Mouse (Mus musculus) heart, embryonic 11.5 days (tissue): ENCODE data around the gene Aip. TPM values are rescaled to one million over a fixed set of nuclear protein-coding genes. Genes with fewer than 3 reads are reported as not detected.

ENCODE experiments used
- ATAC-seq: fragments of 200-750 bp; cut with Nextera tagmentation; replicated peaks from 2 replicates; pipeline ENCODE4 v1.8.0; 2017; ENCODE audit warnings: moderate library complexity; ENCODE audit not compliant: insufficient number of reproducible peaks, low FRiP score, low TSS enrichment
- H3K27ac ChIP-seq: fragments of 300-500 bp; sonication (generic); 2 replicates; pipeline ENCODE4 v1.5.1; 2014; ENCODE audit warnings: mild to moderate bottlenecking, low read depth, low read length
- H3K27me3 ChIP-seq: fragments of 300-500 bp; sonication (generic); 2 replicates; pipeline ENCODE4 v1.6.1; 2014; ENCODE audit warnings: mild to moderate bottlenecking, low read length, mixed read lengths; ENCODE audit not compliant: control insufficient read depth, insufficient read depth
- H3K36me3 ChIP-seq: fragments of 300-500 bp; sonication (generic); 2 replicates; pipeline ENCODE4 v1.6.1; 2014; ENCODE audit warnings: mild to moderate bottlenecking, low read length, moderate library complexity, mixed read lengths; ENCODE audit not compliant: control insufficient read depth, insufficient read depth
- H3K4me1 ChIP-seq: fragments of 300-500 bp; sonication (generic); 2 replicates; pipeline ENCODE4 v1.6.1; 2014; ENCODE audit warnings: low read length; ENCODE audit not compliant: control insufficient read depth, insufficient read depth
- H3K4me2 ChIP-seq: fragments of 300-500 bp; sonication (generic); 2 replicates; pipeline ENCODE4 v1.6.1; 2014; ENCODE audit warnings: mild to moderate bottlenecking, moderate library complexity
- H3K4me3 ChIP-seq: fragments of 300-500 bp; sonication (generic); 2 replicates; pipeline ENCODE4 v1.5.1; 2014; ENCODE audit warnings: low read depth, low read length
- H3K9ac ChIP-seq: fragments of 300-500 bp; sonication (generic); 2 replicates; pipeline ENCODE4 v1.6.1; 2014; ENCODE audit warnings: mild to moderate bottlenecking, low read depth, low read length, moderate library complexity
- H3K9me3 ChIP-seq: fragments of 300-500 bp; sonication (generic); replicated peaks from 2 replicates; pipeline ENCODE4 v1.6.1; 2016; ENCODE audit warnings: low read length; ENCODE audit not compliant: control insufficient read depth
- WGBS: fragments of 180-500 bp; shearing (Covaris S2); extraction: QIAGEN DNeasy Blood & Tissue Kit; methylation state at CpG from one replicate; pipeline ENCODE4 v1.1.7; 2014; ENCODE audit not compliant: insufficient replicate concordance; 5-methylcytosine and 5-hydroxymethylcytosine counted together
- polyA plus RNA-seq: library from polyadenylated mRNA; unstranded; fragments of >200 nt; fragmentation: Nextera tagmentation; extraction: Ambion mirVana; gene quantifications from 2 replicates; pipeline ENCODE4 v1.2.1, GENCODE M21; 2014

Aip gene
- polyA plus RNA-seq, 1 experiment from 2014 or later = 91.4 TPM

DNA sequence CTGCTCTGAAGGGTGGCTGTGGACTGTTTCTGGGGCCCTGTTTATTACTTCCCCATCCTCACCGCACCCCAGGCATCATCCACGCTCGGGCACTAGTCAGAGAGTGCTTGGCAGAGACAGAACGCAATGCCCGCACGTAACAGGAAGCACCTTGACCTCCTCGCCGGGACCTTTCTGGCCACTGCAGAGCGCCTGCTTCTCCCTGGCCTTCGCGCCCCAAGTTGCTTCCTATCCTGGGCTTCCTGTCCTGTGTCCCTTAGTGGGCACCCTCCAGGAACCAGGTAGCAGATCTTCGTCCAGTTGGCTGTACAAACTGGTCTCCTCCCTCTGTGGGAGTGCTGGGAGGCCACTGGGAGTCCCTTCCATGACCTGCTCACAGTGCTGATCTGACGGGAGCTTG is 27.2 kb downstream of the Aip start:
- Histone ChIP-seq H3K27ac (no peak overlapping the region), H3K36me3 (no peaks in the 10 kb centered on the region), H3K9ac (no peak overlapping the region), H3K4me1 (peaks cover 30% of the 10 kb centered on the region), H3K9me3 (no peaks in the 10 kb centered on the region), H3K4me3 (no peak overlapping the region), H3K4me2 (no peak overlapping the region), H3K27me3 (peaks cover 33% of the 10 kb centered on the region)
- WGBS = 88% methylated on average over 13 of the region's 13 CpGs
- ATAC-seq = no peak

GRCm38 (mm10) chr19:4097441-4097825 is 28.2 kb downstream of the Aip start:
- peaks cover 25% of the 10 kb centered on the region for H3K27me3 ChIP-seq

GRCm38 (mm10) chr19:4096642-4097440 is 28.8 kb downstream of the Aip start, which contains the start of gene Cdk2ap2:
Cdk2ap2 (plus strand) TSS chr19:4097182.
- H3K4me1 ChIP-seq = peaks cover 30% of the 10 kb centered on the region
- peak; percentile 90 for ATAC-seq
- H3K4me2 ChIP-seq = peak within 1 kb of the TSS; percentile 76
- WGBS = under 1% methylated on average over 64 of the region's 65 CpGs
- H3K27me3 ChIP-seq = peaks cover 21% of the 10 kb centered on the region
- H3K9ac ChIP-seq = peak within 1 kb of the TSS; percentile 77
- peak within 1 kb of the TSS; percentile 70 for H3K4me3 ChIP-seq
- H3K9me3 ChIP-seq = no peaks in the 10 kb centered on the region
- H3K36me3 ChIP-seq = no peaks in the 10 kb centered on the region
- H3K27ac ChIP-seq = peak within 1 kb of the TSS; percentile 86

More at GRCm38 (mm10) chr19:4097441-4097825, 28.2 kb downstream of the Aip start:
- under 1% methylated on average over 21 of the region's 21 CpGs for WGBS
- Histone ChIP-seq H3K4me3 (peak overlapping the region; percentile 70), H3K27ac (peak overlapping the region; percentile 84), H3K4me2 (peak overlapping the region; percentile 76), H3K4me1 (peaks cover 30% of the 10 kb centered on the region), H3K9ac (peak overlapping the region; percentile 73), H3K36me3 (no peaks in the 10 kb centered on the region), H3K9me3 (no peaks in the 10 kb centered on the region)
- peak; percentile 60 for ATAC-seq

DNA sequence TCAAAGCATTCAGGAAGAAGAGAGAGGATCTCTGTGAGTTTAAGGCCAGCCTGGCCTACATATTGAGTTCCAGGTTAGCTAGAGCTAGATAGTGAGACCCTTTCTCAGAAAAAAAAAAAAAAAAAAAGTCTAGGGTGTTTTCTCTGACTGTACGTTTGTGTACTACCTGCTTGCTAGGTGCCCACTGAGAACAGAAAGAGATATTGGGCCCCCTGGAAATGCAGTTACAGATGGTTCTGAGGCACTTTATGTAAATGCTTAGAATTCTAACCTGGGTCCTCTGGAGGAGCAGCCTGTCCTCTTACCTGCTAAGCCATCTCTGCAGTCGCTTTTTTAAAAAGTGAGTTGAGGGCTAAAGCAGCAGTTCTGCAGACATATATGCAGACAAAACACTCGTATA is 29.9 kb downstream of the Aip start:
- Histone ChIP-seq H3K4me2 (no peak overlapping the region), H3K4me3 (no peak overlapping the region), H3K27ac (no peak overlapping the region), H3K4me1 (peaks cover 27% of the 10 kb centered on the region), H3K36me3 (no peaks in the 10 kb centered on the region), H3K9ac (no peak overlapping the region), H3K9me3 (no peaks in the 10 kb centered on the region), H3K27me3 (peaks cover 10% of the 10 kb centered on the region)
- WGBS = 59% methylated on average over 3 of the region's 3 CpGs
- no peak for ATAC-seq

DNA sequence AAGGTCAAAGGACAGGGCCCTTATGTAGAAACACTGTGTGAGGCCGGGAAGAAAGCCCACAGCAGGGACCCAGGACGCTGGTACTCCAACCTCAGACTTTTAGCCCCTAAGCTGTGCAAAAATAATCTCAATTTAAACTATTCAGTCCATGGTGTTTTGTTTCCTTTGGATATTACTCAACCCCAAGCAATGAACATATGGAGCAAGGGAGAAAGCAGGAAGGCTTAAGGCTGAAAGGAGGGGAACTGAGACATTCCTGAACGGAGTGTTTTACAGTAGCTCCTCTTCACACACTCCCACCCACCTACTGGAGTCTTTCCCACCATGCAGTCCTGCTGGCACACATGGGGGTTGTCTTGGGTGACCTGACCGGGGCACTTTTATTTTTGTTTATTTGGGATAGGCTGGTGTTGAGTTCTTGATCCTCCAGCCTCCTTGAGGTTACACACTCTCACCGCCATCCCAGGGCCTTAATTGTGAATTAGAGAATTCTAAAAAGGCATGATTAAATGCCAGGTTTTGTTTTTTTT is 30.8 kb downstream of the Aip start:
- Histone ChIP-seq H3K4me2 (no peak overlapping the region), H3K36me3 (no peaks in the 10 kb centered on the region), H3K27ac (no peak overlapping the region), H3K27me3 (peaks cover 4% of the 10 kb centered on the region), H3K9ac (no peak overlapping the region), H3K4me1 (peaks cover 24% of the 10 kb centered on the region), H3K4me3 (no peak overlapping the region), H3K9me3 (no peaks in the 10 kb centered on the region)
- WGBS = 71% methylated on average over 5 of the region's 5 CpGs
- no peak for ATAC-seq

- Histone ChIP-seq H3K4me3 (no peak overlapping the region), H3K27me3 (no peaks in the 10 kb centered on the region; the same call in 1 of the 2 replicates), H3K4me1 (peaks cover 19% of the 10 kb centered on the region), H3K9ac (no peak overlapping the region), H3K4me2 (no peak overlapping the region), H3K36me3 (no peaks in the 10 kb centered on the region), H3K9me3 (no peaks in the 10 kb centered on the region), H3K27ac (no peak overlapping the region)
- no peak for ATAC-seq
- WGBS = 83% methylated on average over 3 of the region's 3 CpGs
Measured at GRCm38 (mm10) chr19:4094348-4094747, 31.3 kb downstream of the Aip start.

- ATAC-seq = no peak
- WGBS = 66% methylated on average over 7 of the region's 7 CpGs
- no peaks in the 10 kb centered on the region for H3K36me3 ChIP-seq
- H3K9ac ChIP-seq = no peak overlapping the region
- H3K4me3 ChIP-seq = no peak overlapping the region
- peaks cover 15% of the 10 kb centered on the region for H3K4me1 ChIP-seq
- H3K27ac ChIP-seq = no peak overlapping the region
- H3K27me3 ChIP-seq = peaks cover 4% of the 10 kb centered on the region
- H3K9me3 ChIP-seq = no peaks in the 10 kb centered on the region
- H3K4me2 ChIP-seq = no peak overlapping the region
Measured at GRCm38 (mm10) chr19:4093772-4094171, 31.9 kb downstream of the Aip start.

DNA sequence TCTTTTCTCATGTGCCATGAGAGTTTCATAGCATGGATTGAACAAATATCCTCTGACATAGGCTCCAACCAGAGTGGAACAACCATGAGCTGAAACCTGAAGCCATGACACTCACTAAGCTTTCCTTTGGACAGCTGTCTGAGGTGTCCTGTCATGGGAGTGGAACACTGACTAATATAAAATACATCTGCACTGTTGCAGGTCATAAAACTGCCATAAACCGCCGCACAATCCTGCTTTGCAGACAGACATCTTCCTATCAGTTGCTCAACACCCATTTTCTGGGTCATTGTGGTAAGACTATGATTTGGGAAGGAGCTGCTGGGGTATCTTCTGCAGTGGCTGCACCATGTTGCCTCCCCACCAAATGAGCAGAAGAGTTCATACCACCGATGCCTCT is 32.9 kb downstream of the Aip start:
- 87% methylated on average over 3 of the region's 3 CpGs for WGBS
- Histone ChIP-seq H3K4me2 (no peak overlapping the region), H3K27me3 (peaks cover 7% of the 10 kb centered on the region), H3K36me3 (no peaks in the 10 kb centered on the region), H3K9me3 (no peaks in the 10 kb centered on the region), H3K4me1 (peaks cover 9% of the 10 kb centered on the region), H3K4me3 (no peak overlapping the region), H3K9ac (no peak overlapping the region), H3K27ac (no peak overlapping the region)
- ATAC-seq = no peak
